Mouse (Mus musculus) heart, postnatal 25 days (tissue): ENCODE data around the gene Cox15. TPM values are rescaled to one million over a fixed set of nuclear protein-coding genes. Genes with fewer than 3 reads are reported as not detected.

Source experiments
- DNase-seq: peaks from one replicate; pipeline ENCODE4 v3.0.0; 2022; ENCODE audit warnings: low spot score
- intact Hi-C: fragments of 180-260 bp; cut with DNase I; formaldehyde crosslinking; loops from one replicate; pipeline ENCODE4 v1.15.1; 2025
- total RNA-seq, 2 experiments: library from RNA; stranded (reverse); gene quantifications; 2 replicates each; pipeline ENCODE4 v1.2.3; 2021

Cox15 gene
- total RNA-seq, 2 experiments from 2014 or later: 27.8 to 34.4 TPM

GRCm38 (mm10) chr19:43766451-43766850, 13.7 kb upstream of the Cox15 start:
- DNase-seq: no peak
- intact Hi-C loops: no loop called here

- DNase-seq: no peak
- intact Hi-C loops: no loop called here
These were observed 9.6 kb upstream of the Cox15 start for GRCm38 (mm10) chr19:43762410-43762809.

- intact Hi-C loops: no loop called here
- DNase-seq: no peak
These were observed 8.9 kb upstream of the Cox15 start for GRCm38 (mm10) chr19:43761543-43762256.

- DNase-seq: no peak
- intact Hi-C loops: no loop called here
These were observed 7.7 kb upstream of the Cox15 start for GRCm38 (mm10) chr19:43760504-43760903.

GRCm38 (mm10) chr19:43754872-43755271, 2.1 kb upstream of the Cox15 start:
- no peak for DNase-seq
- intact Hi-C loops: loop anchor here (5.0 to 10.0 kb wide), 3 partner anchors 78 to 260 kb away; no protein-coding TSS in a partner anchor

GRCm38 (mm10) chr19:43754237-43754636, 1.4 kb upstream of the Cox15 start:
- no peak for DNase-seq
- intact Hi-C loops: loop anchor here (5.0 to 10.0 kb wide), 2 partner anchors 77 to 259 kb away; no protein-coding TSS in a partner anchor

- DNase-seq: peak; percentile 75
- intact Hi-C loops: loop anchor here (5.0 to 10.0 kb wide), 2 partner anchors 76 to 259 kb away; no protein-coding TSS in a partner anchor
These were observed 531 bp upstream of the Cox15 start for GRCm38 (mm10) chr19:43753226-43753835.

GRCm38 (mm10) chr19:43750008-43750407, 2.8 kb downstream of the Cox15 start:
- no peak for DNase-seq
- intact Hi-C loops: loop anchor here (2.0 to 10.0 kb wide), 3 partner anchors 73 to 255 kb away; no protein-coding TSS in a partner anchor

- intact Hi-C loops: no loop called here
- DNase-seq: no peak
These were observed 4.9 kb downstream of the Cox15 start for GRCm38 (mm10) chr19:43747877-43748276.

GRCm38 (mm10) chr19:43745740-43746139, 7.1 kb downstream of the Cox15 start:
- intact Hi-C loops: no loop called here

GRCm38 (mm10) chr19:43743401-43743800, 9.4 kb downstream of the Cox15 start:
- no peak for DNase-seq
- intact Hi-C loops: no loop called here

More at GRCm38 (mm10) chr19:43745740-43746139, 7.1 kb downstream of the Cox15 start:
- no peak for DNase-seq

- no peak for DNase-seq
- intact Hi-C loops: no loop called here
These were observed 14.4 kb downstream of the Cox15 start for GRCm38 (mm10) chr19:43738409-43738808.

GRCm38 (mm10) chr19:43731157-43731556, 21.6 kb downstream of the Cox15 start:
- intact Hi-C loops: no loop called here
- no peak for DNase-seq

- no peak for DNase-seq
- intact Hi-C loops: no loop called here
These were observed 22.8 kb downstream of the Cox15 start for GRCm38 (mm10) chr19:43730037-43730428.

GRCm38 (mm10) chr19:43729296-43730036, 23.3 kb downstream of the Cox15 start:
- DNase-seq: no peak
- intact Hi-C loops: no loop called here

- DNase-seq: no peak
- intact Hi-C loops: no loop called here
These were observed 26.2 kb downstream of the Cox15 start for GRCm38 (mm10) chr19:43726510-43727146.

- intact Hi-C loops: no loop called here
- DNase-seq: no peak
These were observed 28.0 kb downstream of the Cox15 start for GRCm38 (mm10) chr19:43724821-43725220.

- no peak for DNase-seq
- intact Hi-C loops: no loop called here
These were observed 28.6 kb downstream of the Cox15 start for GRCm38 (mm10) chr19:43724194-43724593.

GRCm38 (mm10) chr19:43723501-43723900, 29.3 kb downstream of the Cox15 start:
- intact Hi-C loops: no loop called here
- DNase-seq: no peak

- intact Hi-C loops: no loop called here
- no peak for DNase-seq
These were observed 29.9 kb downstream of the Cox15 start for GRCm38 (mm10) chr19:43722891-43723290.
